Mouse (Mus musculus): Measurements from ENCODE around the gene Lrp1. TPM values are rescaled to one million over a fixed set of nuclear protein-coding genes. Genes with fewer than 3 reads are reported as not detected.

Gene Lrp1
- total and polyA plus RNA-seq, 3 experiments, result 74.0 to 83.7 (median 79.5) TPM

- H3K27ac ChIP-seq, result no peak overlapping the region
- no peak overlapping the region for H3K9ac ChIP-seq (ENCODE audit: low read depth, low read length)
- H3K27me3 ChIP-seq (ENCODE audit: control insufficient read depth, insufficient read depth, low read length), result no peaks in the 10 kb centered on the region
- WGBS, result 80% methylated on average over 15 of the region's 15 CpGs
- intact Hi-C loops (cut with DNase I), result loop anchor here (2.0 to 5.0 kb wide), 2 partner anchors 45 to 359 kb away; no protein-coding TSS in a partner anchor
- H3K4me1 ChIP-seq (ENCODE audit: control insufficient read depth, insufficient read depth, low read length), result peaks cover 5% of the 10 kb centered on the region; the same call in 1 of the 2 replicates
- no peaks in the 10 kb centered on the region for H3K79me2 ChIP-seq (replicated peaks; ENCODE audit: control insufficient read depth, insufficient read depth, low read length)
- H3K36me3 ChIP-seq (ENCODE audit: control insufficient read depth, insufficient read depth, low read length), result no peaks in the 10 kb centered on the region
- DNase-seq, result no peak
- no peak overlapping the region for H3K4me3 ChIP-seq
- TF ChIP-seq CTCF (IDR thresholded peaks at IDR 0.05) (no peak), EP300 (IDR thresholded peaks at IDR 0.05; ENCODE audit: insufficient read depth, low read depth, low read length) (no peak), POLR2A (IDR thresholded peaks at IDR 0.05; ENCODE audit: insufficient read depth, low read depth, low read length) (no peak)
Measured at GRCm38 (mm10) chr10:127577982-127578381, 43.0 kb downstream of the Lrp1 start.

GRCm38 (mm10) chr10:127577156-127577555, 43.8 kb downstream of the Lrp1 start:
- intact Hi-C loops (cut with DNase I), result loop anchor here (2.0 to 5.0 kb wide), 2 partner anchors 46 to 360 kb away; no protein-coding TSS in a partner anchor
- 84% methylated on average over 9 of the region's 9 CpGs for WGBS
- H3K9ac ChIP-seq (ENCODE audit: low read depth, low read length), result no peak overlapping the region
- H3K36me3 ChIP-seq (ENCODE audit: control insufficient read depth, insufficient read depth, low read length), result no peaks in the 10 kb centered on the region
- no peak overlapping the region for H3K4me3 ChIP-seq
- no peaks in the 10 kb centered on the region for H3K27me3 ChIP-seq (ENCODE audit: control insufficient read depth, insufficient read depth, low read length)
- no peak overlapping the region; the same call in 1 of the 2 replicates for H3K27ac ChIP-seq
- no peaks in the 10 kb centered on the region for H3K79me2 ChIP-seq (replicated peaks; ENCODE audit: control insufficient read depth, insufficient read depth, low read length)
- TF ChIP-seq CTCF (IDR thresholded peaks at IDR 0.05), result no peak
- TF ChIP-seq POLR2A (IDR thresholded peaks at IDR 0.05; ENCODE audit: insufficient read depth, low read depth, low read length), result no peak
- TF ChIP-seq EP300 (IDR thresholded peaks at IDR 0.05; ENCODE audit: insufficient read depth, low read depth, low read length), result no peak
- DNase-seq, result no peak
- peaks cover 5% of the 10 kb centered on the region; the same call in 1 of the 2 replicates for H3K4me1 ChIP-seq (ENCODE audit: control insufficient read depth, insufficient read depth, low read length)

- H3K4me1 ChIP-seq (ENCODE audit: control insufficient read depth, insufficient read depth, low read length), result peaks cover 5% of the 10 kb centered on the region; the same call in 1 of the 2 replicates
- intact Hi-C loops (cut with DNase I), result loop anchor here (2.0 to 5.0 kb wide), 2 partner anchors 46 to 361 kb away; no protein-coding TSS in a partner anchor
- H3K27ac ChIP-seq, result peak overlapping the region; percentile 50
- no peaks in the 10 kb centered on the region for H3K27me3 ChIP-seq (ENCODE audit: control insufficient read depth, insufficient read depth, low read length)
- H3K36me3 ChIP-seq (ENCODE audit: control insufficient read depth, insufficient read depth, low read length), result no peaks in the 10 kb centered on the region
- TF ChIP-seq EP300 (IDR thresholded peaks at IDR 0.05; ENCODE audit: insufficient read depth, low read depth, low read length) (peak; percentile 79; the same call in 1 of the 2 replicates), POLR2A (IDR thresholded peaks at IDR 0.05; ENCODE audit: insufficient read depth, low read depth, low read length) (no peak), CTCF (IDR thresholded peaks at IDR 0.05) (peak; percentile 83)
- H3K4me3 ChIP-seq, result no peak overlapping the region
- WGBS, result 46% methylated on average over 18 of the region's 18 CpGs
- peak; percentile 77 to 82 for DNase-seq
- H3K9ac ChIP-seq (ENCODE audit: low read depth, low read length), result no peak overlapping the region
- no peaks in the 10 kb centered on the region for H3K79me2 ChIP-seq (replicated peaks; ENCODE audit: control insufficient read depth, insufficient read depth, low read length)
Measured at GRCm38 (mm10) chr10:127576381-127576961, 44.5 kb downstream of the Lrp1 start.

GRCm38 (mm10) chr10:127575741-127576140, 45.2 kb downstream of the Lrp1 start:
- Histone ChIP-seq H3K9ac (ENCODE audit: low read depth, low read length) (no peak overlapping the region), H3K36me3 (ENCODE audit: control insufficient read depth, insufficient read depth, low read length) (no peaks in the 10 kb centered on the region), H3K4me3 (no peak overlapping the region), H3K27ac (peak overlapping the region; percentile 50), H3K4me1 (ENCODE audit: control insufficient read depth, insufficient read depth, low read length) (peaks cover 5% of the 10 kb centered on the region; the same call in 1 of the 2 replicates), H3K27me3 (ENCODE audit: control insufficient read depth, insufficient read depth, low read length) (no peaks in the 10 kb centered on the region), H3K79me2 (replicated peaks; ENCODE audit: control insufficient read depth, insufficient read depth, low read length) (no peaks in the 10 kb centered on the region)
- TF ChIP-seq POLR2A (IDR thresholded peaks at IDR 0.05; ENCODE audit: insufficient read depth, low read depth, low read length) (no peak), EP300 (IDR thresholded peaks at IDR 0.05; ENCODE audit: insufficient read depth, low read depth, low read length) (no peak), CTCF (IDR thresholded peaks at IDR 0.05) (no peak)
- intact Hi-C loops (cut with DNase I), result loop anchor here (2.0 to 5.0 kb wide), 2 partner anchors 47 to 362 kb away; no protein-coding TSS in a partner anchor
- 73% methylated on average over 7 of the region's 7 CpGs for WGBS
- DNase-seq, result no peak

GRCm38 (mm10) chr10:127572281-127572680, 48.7 kb downstream of the Lrp1 start:
- no peak for DNase-seq
- H3K4me1 ChIP-seq (ENCODE audit: control insufficient read depth, insufficient read depth, low read length), result peaks cover 6% of the 10 kb centered on the region; the same call in 1 of the 2 replicates
- H3K4me3 ChIP-seq, result no peak overlapping the region
- TF ChIP-seq EP300 (IDR thresholded peaks at IDR 0.05; ENCODE audit: insufficient read depth, low read depth, low read length), result no peak
- no peak for TF ChIP-seq POLR2A (IDR thresholded peaks at IDR 0.05; ENCODE audit: insufficient read depth, low read depth, low read length)
- TF ChIP-seq CTCF (IDR thresholded peaks at IDR 0.05), result no peak
- H3K79me2 ChIP-seq (replicated peaks; ENCODE audit: control insufficient read depth, insufficient read depth, low read length), result no peaks in the 10 kb centered on the region
- no peaks in the 10 kb centered on the region for H3K27me3 ChIP-seq (ENCODE audit: control insufficient read depth, insufficient read depth, low read length)
- H3K36me3 ChIP-seq (ENCODE audit: control insufficient read depth, insufficient read depth, low read length), result no peaks in the 10 kb centered on the region
- intact Hi-C loops (cut with DNase I), result no loop called here
- no peak overlapping the region for H3K27ac ChIP-seq
- no peak overlapping the region for H3K9ac ChIP-seq (ENCODE audit: low read depth, low read length)
- 84% methylated on average over 5 of the region's 5 CpGs for WGBS

All from heart, adult 2 months (tissue).